Mouse (Mus musculus): ENCODE data around the gene Ctnnal1. TPM values are rescaled to one million over a fixed set of nuclear protein-coding genes. Genes with fewer than 3 reads are reported as not detected.

Ctnnal1 gene
- polyA plus RNA-seq (2012; rRNA removed): 4.6 and 5.5 TPM in 2 replicates

DNA sequence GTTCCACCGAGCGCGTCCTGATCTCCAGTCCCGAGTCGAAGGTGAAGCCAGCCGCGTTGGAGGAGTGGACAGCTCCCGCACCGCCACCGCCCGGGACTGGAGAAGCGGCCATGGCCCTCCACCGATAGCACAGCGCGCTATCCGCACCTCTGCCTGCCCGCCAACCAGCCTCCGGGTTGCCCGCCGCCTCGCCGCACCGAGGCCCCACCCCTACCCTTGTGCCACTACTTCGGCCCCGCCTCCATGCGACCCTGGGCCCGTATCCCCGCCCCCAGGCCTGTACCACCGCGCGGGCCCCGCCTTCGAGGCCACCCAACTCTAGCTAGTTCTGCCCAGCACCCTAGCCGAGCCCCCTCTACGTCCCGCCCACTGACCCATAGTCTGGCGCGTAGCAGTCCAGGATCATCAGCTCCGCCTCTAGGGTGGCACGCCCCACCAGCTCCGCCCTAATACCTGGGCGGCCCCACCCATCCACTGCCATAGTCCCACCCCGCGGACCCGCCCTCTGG lies at the start of gene Ctnnal1:
Ctnnal1 (minus strand) TSS at position 186 of the 509 bp plus-strand sequence.

DNA sequence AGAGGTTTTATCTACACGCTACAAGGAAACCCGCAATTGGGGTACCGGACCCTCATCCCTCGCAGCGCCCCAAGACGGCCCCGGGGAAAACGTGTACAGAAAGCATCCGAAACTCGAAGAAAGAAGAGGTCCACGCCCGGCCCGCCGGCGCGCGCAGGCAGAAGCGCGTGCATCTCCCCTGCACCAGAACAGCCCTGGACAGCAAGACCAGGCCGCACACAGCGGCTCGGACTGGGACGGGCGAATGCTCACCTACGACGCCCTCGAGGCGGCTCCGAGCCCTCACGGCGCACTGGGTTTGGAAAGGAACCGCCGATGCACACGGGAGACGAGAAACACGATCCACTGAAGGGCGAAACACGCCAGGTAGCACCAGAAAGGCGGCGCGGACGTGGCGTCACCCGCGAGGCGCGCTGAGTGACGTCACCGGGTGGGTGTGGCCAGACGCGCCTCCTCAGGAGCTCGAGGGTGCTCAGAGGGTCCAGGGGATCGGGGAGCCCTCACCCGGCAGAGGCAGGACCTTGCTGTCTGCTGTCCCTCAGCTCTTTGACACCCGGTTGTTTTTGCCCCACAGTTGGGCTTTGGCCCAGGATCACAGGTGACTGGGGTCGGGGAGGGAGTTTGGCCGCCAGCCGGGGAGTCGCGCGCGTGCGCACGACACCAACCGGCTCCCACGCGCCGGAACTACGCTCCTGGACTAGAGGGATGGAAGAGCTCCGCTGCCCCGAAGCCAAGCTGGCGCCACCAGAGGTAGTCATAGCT lies 62.9 kb downstream of the Ctnnal1 start, which contains the start of the genes Elp1 and Fam206a:
Elp1 (minus strand) TSS at position 425 of the 762 bp plus-strand sequence.
Fam206a (plus strand) TSS at position 439 of the 762 bp plus-strand sequence.

Other genes with a start within 250 kb of the Ctnnal1 start
- gene Gm26657, start 125.1 kb downstream of the Ctnnal1 start, polyA plus RNA-seq (2012; rRNA removed): not detected in 2 replicates
- not detected in 2 replicates for gene Actl7b, start 123.7 kb downstream of the Ctnnal1 start, polyA plus RNA-seq (2012; rRNA removed)
- not detected in 2 replicates for gene Actl7a, start 121.8 kb downstream of the Ctnnal1 start, polyA plus RNA-seq (2012; rRNA removed)
- gene Elp1, start 62.9 kb downstream of the Ctnnal1 start, polyA plus RNA-seq (2012; rRNA removed): 12.5 and 13.2 TPM in 2 replicates
- 2.2 and 3.1 TPM in 2 replicates for gene Fam206a, start 62.8 kb downstream of the Ctnnal1 start, polyA plus RNA-seq (2012; rRNA removed)
- gene Tmem245, start 82.2 kb upstream of the Ctnnal1 start, polyA plus RNA-seq (2012; rRNA removed): 2.1 and 2.3 TPM in 2 replicates
- 0.01 TPM in 2 replicates for gene Frrs1l, start 125.2 kb upstream of the Ctnnal1 start, polyA plus RNA-seq (2012; rRNA removed)

Measured in liver, embryonic 14 days (tissue).